26 mouse cellular contexts compared by ENCODE assay signal in the genomic region with DNA sequence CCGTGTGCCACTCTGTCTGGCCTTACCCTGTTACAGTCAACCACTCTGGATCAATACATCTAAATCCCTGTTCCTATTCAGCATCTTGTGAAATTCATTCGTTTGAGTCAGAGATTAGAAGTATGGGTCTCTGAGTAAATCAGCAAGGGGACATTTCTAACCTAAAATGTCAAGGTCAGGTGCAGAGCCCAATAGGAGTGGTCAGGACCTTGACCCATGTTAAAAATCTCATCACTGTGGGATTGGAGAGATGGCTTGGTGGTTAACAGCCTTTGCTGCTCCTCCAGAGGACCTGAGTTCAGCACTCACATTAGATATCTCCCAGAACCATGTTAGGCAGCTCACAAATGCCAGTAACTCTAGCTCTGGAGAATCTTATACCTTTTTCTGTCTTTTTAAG.
"Had no signal": no experiment of that assay in that cellular context is flagged by ENCODE, and none has a peak within 500 bp of the region (broad histone marks: within the 10 kb centered on the region; RNA-seq: fewer than 3 reads in every experiment).

No protein-coding gene starts in this region.

- ATAC-seq: hindbrain, embryonic 16.5 days; intestine, embryonic 16.5 days; liver, embryonic 12.5 days had no signal

- H3K9ac ChIP-seq: heart, embryonic 13.5 days; heart, embryonic 15.5 days; hindbrain, embryonic 12.5 days; hindbrain, embryonic 14.5 days; kidney, embryonic 15.5 days; limb, embryonic 13.5 days; limb, embryonic 15.5 days; liver, embryonic 12.5 days; liver, embryonic 14.5 days had no signal

- H3K36me3 ChIP-seq: heart, embryonic 13.5 days; heart, embryonic 15.5 days; hindbrain, embryonic 12.5 days; kidney, embryonic 15.5 days; limb, embryonic 13.5 days; limb, embryonic 15.5 days; liver, embryonic 12.5 days had no signal

- H3K4me2 ChIP-seq: heart, embryonic 11.5 days; heart, embryonic 13.5 days; heart, embryonic 15.5 days; hindbrain, embryonic 12.5 days; hindbrain, embryonic 14.5 days; kidney, embryonic 15.5 days; limb, embryonic 13.5 days; limb, embryonic 15.5 days; liver, embryonic 12.5 days had no signal

- H3K27ac ChIP-seq: heart, adult 2 months; heart, embryonic 13.5 days; heart, embryonic 15.5 days; hindbrain, embryonic 12.5 days; hindbrain, embryonic 14.5 days; kidney, postnatal 0 days; limb, embryonic 13.5 days; liver, embryonic 12.5 days; liver, embryonic 14.5 days had no signal

- H3K27me3 ChIP-seq: heart, embryonic 15.5 days; hindbrain, embryonic 12.5 days; kidney, embryonic 15.5 days; limb, embryonic 13.5 days; limb, embryonic 15.5 days had no signal

- H3K4me3 ChIP-seq: heart, adult 2 months; heart, embryonic 13.5 days; heart, embryonic 15.5 days; hindbrain, embryonic 12.5 days; kidney, embryonic 15.5 days; limb, embryonic 13.5 days; limb, embryonic 15.5 days; liver, embryonic 12.5 days had no signal

- H3K9me3 ChIP-seq: heart, embryonic 13.5 days; heart, embryonic 15.5 days; hindbrain, embryonic 12.5 days; kidney, embryonic 15.5 days; limb, embryonic 13.5 days; limb, embryonic 15.5 days; liver, embryonic 12.5 days had no signal

- DNase-seq: gastrocnemius, postnatal 14 days; gastrocnemius, postnatal 36 days; heart, adult 2 months; heart, postnatal 14 days; heart, postnatal 36 days; kidney, adult 11 months; kidney, adult 2 months; kidney, adult 9 months; kidney, postnatal 14 days; kidney, postnatal 36 days; layer of hippocampus, adult 9-11 months; layer of hippocampus, postnatal 36 days; left cerebral cortex, postnatal 4 days had no signal
